Mouse (Mus musculus) liver, adult 2 months (tissue): ENCODE measurements around the gene Chn1.

Source experiments
- CTCF ChIP-seq: fragments of 200-500 bp; IDR thresholded peaks from 2 replicates; pipeline ENCODE4 v1.5.1; 2011; ENCODE audit warnings: low read depth, low read length, control low read depth
- POLR2A ChIP-seq: fragments of 200-500 bp; IDR thresholded peaks from 2 replicates; pipeline ENCODE4 v1.6.1; 2011; ENCODE audit warnings: low read length, control low read depth; ENCODE audit not compliant: insufficient read depth; ENCODE audit errors: extremely low read depth

- TF ChIP-seq CTCF (no peak), POLR2A (no peak)
Measured at GRCm38 (mm10) chr2:73655663-73656062, 119.5 kb downstream of the Chn1 start.
